Mouse (Mus musculus) lung, postnatal 0 days (tissue): ENCODE data around the gene Cd47.

Source experiments
- CTCF ChIP-seq: IDR thresholded peaks from 2 replicates; pipeline ENCODE4 v1.5.1; 2016; ENCODE audit warnings: antibody characterized with exemption, mild to moderate bottlenecking
- EP300 ChIP-seq: IDR thresholded peaks from 2 replicates; pipeline ENCODE4 v1.6.1; 2016; ENCODE audit warnings: antibody characterized with exemption, mild to moderate bottlenecking, control low read depth

- TF ChIP-seq CTCF (no peak), EP300 (no peak)
Measured at GRCm38 (mm10) chr16:49907356-49907755, 107.0 kb downstream of the Cd47 start.
